Mouse (Mus musculus) thymus, postnatal 0 days (tissue): ENCODE data around the gene Ppfia1. TPM values are rescaled to one million over a fixed set of nuclear protein-coding genes. Genes with fewer than 3 reads are reported as not detected.

ENCODE experiments used
- DNase-seq: peaks from one replicate; pipeline ENCODE4 v3.0.0-alpha.2; 2015; ENCODE audit warnings: low spot score
- polyA plus RNA-seq: library from polyadenylated mRNA; unstranded; fragments of >200 nt; fragmentation: Nextera tagmentation; extraction: Ambion mirVana; gene quantifications from 2 replicates; pipeline ENCODE4 v1.2.1, GENCODE M21; 2015

The Ppfia1 gene
- 26.0 and 27.0 TPM in 2 replicates for polyA plus RNA-seq

GRCm38 (mm10) chr7:144553237-144554122, at the start of gene Ppfia1:
Gene Ppfia1, minus strand, starts transcription at chr7:144553729.
- peak; percentile 99 for DNase-seq

GRCm38 (mm10) chr7:144600333-144600900, 46.9 kb upstream of the Ppfia1 start:
- DNase-seq, result no peak

- DNase-seq, result no peak
Measured at GRCm38 (mm10) chr7:144589508-144589907, 36.0 kb upstream of the Ppfia1 start.

- DNase-seq, result peak; percentile 18
Measured at GRCm38 (mm10) chr7:144587291-144587690, 33.8 kb upstream of the Ppfia1 start.

- peak; percentile 47 for DNase-seq
Measured at GRCm38 (mm10) chr7:144585648-144586047, 32.1 kb upstream of the Ppfia1 start.

- peak; percentile 71 for DNase-seq
Measured at GRCm38 (mm10) chr7:144583619-144584018, 30.1 kb upstream of the Ppfia1 start.

GRCm38 (mm10) chr7:144582284-144582980, 28.9 kb upstream of the Ppfia1 start, which contains the start of gene Fadd:
Gene Fadd, minus strand, starts transcription at chr7:144582463.
- DNase-seq, result peak; percentile 97

- peak; percentile 87 for DNase-seq
Measured at GRCm38 (mm10) chr7:144581559-144582283, 28.2 kb upstream of the Ppfia1 start.

GRCm38 (mm10) chr7:144577876-144578275, 24.3 kb upstream of the Ppfia1 start:
- no peak for DNase-seq

- DNase-seq, result no peak
Measured at GRCm38 (mm10) chr7:144572234-144572633, 18.7 kb upstream of the Ppfia1 start.

- DNase-seq, result no peak
Measured at GRCm38 (mm10) chr7:144571598-144571997, 18.1 kb upstream of the Ppfia1 start.

- no peak for DNase-seq
Measured at GRCm38 (mm10) chr7:144569428-144569827, 15.9 kb upstream of the Ppfia1 start.

GRCm38 (mm10) chr7:144568091-144568490, 14.6 kb upstream of the Ppfia1 start:
- DNase-seq, result no peak

- no peak for DNase-seq
Measured at GRCm38 (mm10) chr7:144566921-144567682, 13.6 kb upstream of the Ppfia1 start.

- DNase-seq, result no peak
Measured at GRCm38 (mm10) chr7:144563456-144564155, 10.1 kb upstream of the Ppfia1 start.

- DNase-seq, result no peak
Measured at GRCm38 (mm10) chr7:144562016-144562415, 8.5 kb upstream of the Ppfia1 start.

GRCm38 (mm10) chr7:144560594-144560993, 7.1 kb upstream of the Ppfia1 start:
- peak; percentile 73 for DNase-seq

GRCm38 (mm10) chr7:144558552-144558951, 5.0 kb upstream of the Ppfia1 start:
- no peak for DNase-seq

- DNase-seq, result no peak
Measured at GRCm38 (mm10) chr7:144554123-144554472, 569 bp upstream of the Ppfia1 start.

- no peak for DNase-seq
Measured at GRCm38 (mm10) chr7:144552274-144552673, 1.3 kb downstream of the Ppfia1 start.
